8 mouse cellular contexts compared by ENCODE assay signal in the genomic region with DNA sequence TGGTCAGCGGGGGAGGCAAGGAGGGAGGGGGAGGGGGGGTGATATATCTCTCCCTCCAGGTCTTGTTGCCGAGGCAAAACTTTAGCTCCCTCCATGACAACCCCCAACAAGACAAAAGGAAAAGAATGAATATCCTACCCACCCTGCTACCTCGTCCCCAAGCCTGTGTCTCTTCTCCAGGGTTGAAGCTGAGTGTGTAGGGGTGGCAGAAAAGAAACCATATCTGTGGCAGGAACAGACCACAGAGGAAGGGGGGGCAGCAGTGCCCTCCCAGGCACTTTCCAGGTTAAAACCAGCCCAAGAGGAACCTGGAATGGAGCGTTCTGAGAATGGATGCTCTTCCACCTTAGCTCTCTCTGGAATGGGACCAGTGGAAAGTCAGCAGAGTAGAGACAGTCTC. TPM values are rescaled to one million over a fixed set of nuclear protein-coding genes. Genes with fewer than 3 reads are reported as not detected.
DNase-seq lines count a peak whose midpoint lies in the region; ATAC-seq and TF ChIP-seq lines count a peak whose summit lies in the region.

A gene (plus strand): TSS at position 301 of the 400 bp plus-strand sequence.

- H3K27ac ChIP-seq in lung, embryonic 14.5 days (ENCODE audit: low read depth) = no peak within 1 kb of the TSS
- H3K27ac ChIP-seq in embryonic facial prominence, embryonic 13.5 days = peak within 1 kb of the TSS; percentile 77; the same call in 1 of the 2 replicates
- peak within 1 kb of the TSS; percentile 68; the same call in 1 of the 2 replicates for H3K27ac ChIP-seq in hindbrain, embryonic 16.5 days (ENCODE audit: low read depth, low read length)
- peak within 1 kb of the TSS; percentile 97; the same call in 1 of the 2 replicates for H3K27ac ChIP-seq in midbrain, embryonic 12.5 days (replicated peaks)

- no peaks in the 10 kb centered on the region for H3K9me3 ChIP-seq in lung, embryonic 14.5 days (ENCODE audit: low read depth, low read length)
- no peaks in the 10 kb centered on the region for H3K9me3 ChIP-seq in embryonic facial prominence, embryonic 13.5 days
- no peaks in the 10 kb centered on the region for H3K9me3 ChIP-seq in hindbrain, embryonic 16.5 days (ENCODE audit: control insufficient read depth, low read length)
- no peaks in the 10 kb centered on the region for H3K9me3 ChIP-seq in midbrain, embryonic 12.5 days

- H3K4me1 ChIP-seq in lung, embryonic 14.5 days (ENCODE audit: insufficient read depth) = peaks cover 25% of the 10 kb centered on the region
- H3K4me1 ChIP-seq in embryonic facial prominence, embryonic 13.5 days = peaks cover 63% of the 10 kb centered on the region
- peaks cover 41% of the 10 kb centered on the region for H3K4me1 ChIP-seq in hindbrain, embryonic 16.5 days (ENCODE audit: control insufficient read depth, insufficient read depth, low read depth, low read length)
- H3K4me1 ChIP-seq in midbrain, embryonic 12.5 days = peaks cover 58% of the 10 kb centered on the region

- no peak for TF ChIP-seq CTCF in lung, embryonic 14.5 days (IDR thresholded peaks at IDR 0.05; ENCODE audit: low read depth)

- WGBS in lung, embryonic 14.5 days = 46% methylated on average over 4 of the region's 4 CpGs
- 30% methylated on average over 4 of the region's 4 CpGs for WGBS in embryonic facial prominence, embryonic 13.5 days
- WGBS in hindbrain, embryonic 16.5 days = 46% methylated on average over 3 of the region's 4 CpGs
- 42% methylated on average over 3 of the region's 4 CpGs for WGBS in midbrain, embryonic 12.5 days

- DNase-seq in lung, embryonic 14.5 days = no peak
- DNase-seq in lung, postnatal 14 days = no peak
- no peak for DNase-seq in natural killer cell, adult 2 months (ENCODE audit: low spot score in 2 of 2)
- DNase-seq in gastrocnemius, postnatal 36 days = no peak
- no peak for DNase-seq in kidney, postnatal 10 days

- intact Hi-C loops in gastrocnemius, postnatal 36 days (cut with DNase I) = no loop called here

- H3K27me3 ChIP-seq in lung, embryonic 14.5 days (ENCODE audit: insufficient read depth, low read length) = peaks cover 25% of the 10 kb centered on the region
- peaks cover 46% of the 10 kb centered on the region for H3K27me3 ChIP-seq in embryonic facial prominence, embryonic 13.5 days
- H3K27me3 ChIP-seq in hindbrain, embryonic 16.5 days (replicated peaks; ENCODE audit: control insufficient read depth, insufficient read depth, low read length) = peaks cover 4% of the 10 kb centered on the region
- H3K27me3 ChIP-seq in midbrain, embryonic 12.5 days = peaks cover 57% of the 10 kb centered on the region

- H3K4me2 ChIP-seq in lung, embryonic 14.5 days = peak within 1 kb of the TSS; percentile 99
- H3K4me2 ChIP-seq in embryonic facial prominence, embryonic 13.5 days = peak within 1 kb of the TSS; percentile 92
- peak within 1 kb of the TSS; percentile 84 for H3K4me2 ChIP-seq in hindbrain, embryonic 16.5 days (ENCODE audit: low read length)
- H3K4me2 ChIP-seq in midbrain, embryonic 12.5 days (replicated peaks) = peak within 1 kb of the TSS; percentile 86

- no peak within 1 kb of the TSS for H3K9ac ChIP-seq in lung, embryonic 14.5 days
- peak within 1 kb of the TSS; percentile 83 for H3K9ac ChIP-seq in embryonic facial prominence, embryonic 13.5 days
- peak within 1 kb of the TSS; percentile 66 for H3K9ac ChIP-seq in hindbrain, embryonic 16.5 days (ENCODE audit: low read depth, low read length)
- no peak within 1 kb of the TSS; the same call in 1 of the 2 replicates for H3K9ac ChIP-seq in midbrain, embryonic 12.5 days (replicated peaks)

- H3K36me3 ChIP-seq in lung, embryonic 14.5 days (ENCODE audit: insufficient read depth) = no peaks in the 10 kb centered on the region
- H3K36me3 ChIP-seq in embryonic facial prominence, embryonic 13.5 days = no peaks in the 10 kb centered on the region
- no peaks in the 10 kb centered on the region for H3K36me3 ChIP-seq in hindbrain, embryonic 16.5 days (ENCODE audit: control insufficient read depth, insufficient read depth, low read length)
- H3K36me3 ChIP-seq in midbrain, embryonic 12.5 days = no peaks in the 10 kb centered on the region

- no peak for ATAC-seq in lung, embryonic 14.5 days (ENCODE audit: insufficient read depth)
- ATAC-seq in embryonic facial prominence, embryonic 13.5 days (ENCODE audit: insufficient number of reproducible peaks, insufficient read depth, low FRiP score, low TSS enrichment, low read depth) = no peak
- ATAC-seq in hindbrain, embryonic 16.5 days = no peak
- ATAC-seq in midbrain, embryonic 12.5 days (ENCODE audit: low FRiP score, low read depth) = no peak

- peak within 1 kb of the TSS; percentile 74; the same call in 1 of the 2 replicates for H3K4me3 ChIP-seq in lung, embryonic 14.5 days (ENCODE audit: low read depth, low read length)
- H3K4me3 ChIP-seq in embryonic facial prominence, embryonic 13.5 days = peak within 1 kb of the TSS; percentile 75
- peak within 1 kb of the TSS; percentile 75 for H3K4me3 ChIP-seq in hindbrain, embryonic 16.5 days (ENCODE audit: low read length)
- H3K4me3 ChIP-seq in midbrain, embryonic 12.5 days = peak within 1 kb of the TSS; percentile 78

RNA-seq across cellular contexts. Expression of the gene that starts here (rescaled TPM):
- 24.6 and 28.9 TPM in 2 replicates for polyA plus RNA-seq in lung, embryonic 14.5 days (2014; fragmentation: Nextera tagmentation; extraction: Ambion mirVana)
- polyA plus RNA-seq in embryonic facial prominence, embryonic 13.5 days (2015; fragmentation: Nextera tagmentation; extraction: Ambion mirVana) = 55.6 and 55.7 TPM in 2 replicates
- 129 and 141 TPM in 2 replicates for polyA plus RNA-seq in hindbrain, embryonic 16.5 days (2015; fragmentation: Nextera tagmentation; extraction: Ambion mirVana)
- 86.2 and 99.6 TPM in 2 replicates for polyA plus RNA-seq in midbrain, embryonic 12.5 days (2016; fragmentation: Nextera tagmentation; extraction: Ambion mirVana)
- total RNA-seq in gastrocnemius, postnatal 36 days (2021) = 1 to 10 TPM; 2.5 to 4.2 TPM

Comparison
In these comparisons a context has a peak if more than half of its experiments do, and no peak if none do; other contexts are left out.
1. H3K9ac ChIP-seq: peak in embryonic facial prominence, embryonic 13.5 days (single experiment) and hindbrain, embryonic 16.5 days (single experiment); none in lung, embryonic 14.5 days (single experiment) and midbrain, embryonic 12.5 days (single experiment).
2. Peak in every context shown above with its lines, with median percentiles within 50 percentile points of each other: H3K4me2 ChIP-seq and H3K4me3 ChIP-seq.